Mouse (Mus musculus): ENCODE data around the gene Sall2. TPM values are rescaled to one million over a fixed set of nuclear protein-coding genes. Genes with fewer than 3 reads are reported as not detected.
"Not testable (repeated sequence)": the region's sequence is repeated elsewhere in the genome, so short reads cannot be mapped to it uniquely, and the experiment has no call there.

Gene Sall2
- total RNA-seq, 2 experiments from 2014 or later, result 17.0 to 20.1 TPM

DNA sequence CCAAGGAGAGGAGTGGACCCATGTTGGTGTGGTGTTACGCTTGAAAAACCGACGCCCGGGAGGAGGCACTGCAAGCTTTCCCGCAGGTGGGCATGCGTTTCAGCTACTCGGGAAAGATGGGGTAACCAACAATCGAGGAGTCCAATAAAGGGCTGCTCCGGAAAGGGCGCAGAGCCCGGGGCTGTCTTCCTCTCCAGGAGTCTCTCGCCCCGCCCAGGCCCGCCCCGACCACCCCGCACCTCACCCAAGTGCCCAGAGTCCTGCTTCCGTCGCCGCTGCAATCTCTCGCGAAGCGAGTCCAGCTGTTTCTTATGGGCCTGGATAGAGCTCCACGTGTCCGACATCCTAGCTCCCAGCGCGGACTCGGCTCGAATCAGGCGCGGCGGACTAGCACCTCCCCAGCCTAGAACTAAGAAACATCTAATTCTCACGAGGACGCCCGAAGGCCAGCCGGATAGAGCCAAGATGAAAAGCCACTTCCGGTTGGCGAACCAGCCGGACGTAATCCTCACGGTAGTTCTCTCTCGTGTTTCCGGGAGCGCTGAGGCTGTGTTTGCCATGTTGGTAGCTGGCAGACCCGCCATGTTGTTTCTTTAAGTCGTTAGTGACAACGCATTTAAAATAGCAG lies 23.8 kb downstream of the Sall2 start, which contains the start of gene Mettl3:
Mettl3 (minus strand) TSS at position 485 of the 628 bp plus-strand sequence.
- DNase-seq (ENCODE audit: low spot score in 2 of 2), result peak; percentile 64 to 75

GRCm38 (mm10) chr14:52303517-52303916 lies 25.0 kb downstream of the Sall2 start:
- DNase-seq (ENCODE audit: low spot score in 2 of 2), result not testable (repeated sequence)

DNA sequence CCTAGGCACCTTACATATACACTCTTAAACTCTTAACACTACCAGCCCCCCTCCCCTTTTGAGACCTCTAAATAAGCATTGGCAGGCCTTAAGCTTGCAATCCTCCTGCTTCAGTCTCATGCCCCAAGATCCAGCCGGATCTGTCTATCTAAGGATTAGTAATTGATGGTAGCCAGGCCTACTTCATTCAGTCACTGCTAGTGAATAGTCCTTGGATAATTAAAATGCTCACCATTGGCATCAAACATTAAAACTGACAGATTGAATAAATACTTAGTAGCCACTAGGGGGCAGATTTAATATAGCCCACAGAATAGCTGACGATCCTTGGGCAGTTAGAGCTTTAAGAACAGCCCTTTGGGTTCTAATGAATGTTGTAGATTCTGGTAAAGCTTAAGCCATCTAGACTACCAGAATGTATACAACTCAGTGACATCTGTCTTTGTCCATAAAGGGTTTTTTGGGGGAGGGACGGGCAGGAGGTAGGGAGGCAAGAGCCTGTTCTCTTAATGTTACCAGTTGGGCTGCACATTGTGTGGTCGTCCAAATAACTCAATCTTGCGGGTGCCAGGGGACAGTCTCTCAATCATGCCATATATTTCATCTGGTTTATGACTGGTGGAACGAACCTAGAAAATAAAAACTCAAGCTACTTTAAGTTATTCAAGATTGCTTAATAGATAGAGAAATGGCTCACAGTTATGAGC lies 32.9 kb downstream of the Sall2 start:
- DNase-seq (ENCODE audit: low spot score in 2 of 2), result no peak

DNA sequence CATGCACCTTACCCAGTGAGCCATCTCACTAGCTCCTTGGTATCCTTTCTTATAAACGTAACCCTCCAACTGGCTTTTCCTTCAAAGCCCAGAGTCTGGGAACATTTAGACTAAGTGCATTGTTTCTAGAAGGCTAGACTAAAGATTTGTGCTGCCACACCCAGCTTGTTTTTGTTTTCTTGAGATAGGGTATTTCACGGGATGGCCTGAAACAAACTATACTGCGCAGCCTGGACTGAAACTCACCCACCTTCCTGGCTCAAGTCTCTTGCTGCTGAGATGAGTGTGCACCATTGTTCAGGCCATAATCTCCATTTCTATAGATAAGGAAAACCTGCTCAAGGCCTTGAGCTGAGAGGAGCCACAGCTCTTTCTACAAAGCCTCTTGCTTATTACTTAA lies 44.4 kb downstream of the Sall2 start:
- DNase-seq (ENCODE audit: low spot score in 2 of 2), result no peak

DNA sequence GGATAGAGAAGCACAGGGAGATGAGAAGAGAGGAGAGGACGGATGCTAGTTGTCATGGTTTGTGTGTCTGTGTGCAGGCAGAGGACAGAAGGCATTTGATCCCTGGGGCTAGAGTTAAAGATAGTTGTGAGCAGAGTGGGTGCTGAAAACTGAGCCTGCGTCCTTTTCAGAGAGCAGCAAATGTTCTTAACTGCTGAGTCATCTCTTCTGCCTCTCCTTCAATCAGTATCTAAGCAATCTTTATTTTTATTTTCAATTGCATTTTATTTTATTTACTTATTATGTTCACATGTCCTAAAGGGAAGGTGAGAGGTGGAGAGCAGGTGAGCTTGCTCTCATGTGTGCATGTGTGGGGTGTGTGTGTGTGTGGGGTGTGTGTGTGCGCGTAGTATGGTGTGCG lies 44.9 kb downstream of the Sall2 start:
- no peak for DNase-seq (ENCODE audit: low spot score in 2 of 2)

GRCm38 (mm10) chr14:52279747-52280120 lies 48.8 kb downstream of the Sall2 start:
- no peak for DNase-seq (ENCODE audit: low spot score in 2 of 2)

GRCm38 (mm10) chr14:52278932-52279746 lies 49.4 kb downstream of the Sall2 start, which contains the start of the genes Tox4 and Rab2b:
Tox4 (plus strand) TSS chr14:52279146.
Rab2b (minus strand) TSS chr14:52279545.
- DNase-seq (ENCODE audit: low spot score in 2 of 2), result peak; percentile 91 to 98

DNA sequence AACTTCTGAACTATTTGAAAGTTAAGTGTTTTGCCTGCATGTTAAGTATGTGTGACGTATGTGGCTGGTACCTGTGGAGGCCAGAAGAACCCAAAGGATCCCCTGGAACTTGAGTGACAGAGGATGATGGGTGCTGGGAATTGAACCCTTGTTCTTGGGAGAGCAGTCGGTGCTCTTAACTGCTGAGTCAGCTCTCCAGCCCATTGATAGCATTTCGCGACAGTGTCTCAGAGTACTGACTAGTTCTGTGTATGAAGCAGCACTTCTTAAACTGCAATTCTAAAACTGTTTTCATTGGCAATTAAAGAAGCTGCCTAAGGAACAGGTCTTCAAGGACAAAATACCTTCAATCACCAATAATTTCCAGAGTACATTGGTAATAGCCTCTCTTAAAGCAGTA lies 51.4 kb downstream of the Sall2 start:
- no peak for DNase-seq (ENCODE audit: low spot score in 2 of 2)

GRCm38 (mm10) chr14:52272781-52273180 lies 55.8 kb downstream of the Sall2 start:
- DNase-seq (ENCODE audit: low spot score in 2 of 2), result no peak

Other genes with a start within 250 kb of the Sall2 start
- gene Hnrnpc, start 224.7 kb downstream of the Sall2 start, total RNA-seq (2021), result 100 to 1,000 TPM; 247 to 267 TPM
- 1 to 10 TPM in 1 of 2 experiments, under 1 TPM in 1; 0.37 to 1.6 TPM for gene Rpgrip1, start 218.1 kb downstream of the Sall2 start, total RNA-seq (2021)
- 10 to 100 TPM; 76.4 to 86.7 TPM for gene Supt16, start 131.3 kb downstream of the Sall2 start, total RNA-seq (2021)
- 100 to 1,000 TPM; 153 to 165 TPM for gene Chd8, start 71.0 kb downstream of the Sall2 start, total RNA-seq (2021)
- 10 to 100 TPM; 61.8 to 62.0 TPM for gene Tox4, start 49.6 kb downstream of the Sall2 start, total RNA-seq (2021)
- 10 to 100 TPM; 38.9 to 39.8 TPM for gene Rab2b, start 49.2 kb downstream of the Sall2 start, total RNA-seq (2021)
- gene Mettl3, start 23.6 kb downstream of the Sall2 start, total RNA-seq (2021), result 10 to 100 TPM; 32.0 to 41.9 TPM
- gene Olfr1513, start 27.6 kb upstream of the Sall2 start, total RNA-seq (2021), result not detected
- not detected for gene Olfr1512, start 50.4 kb upstream of the Sall2 start, total RNA-seq (2021)
- gene Olfr1511, start 68.6 kb upstream of the Sall2 start, total RNA-seq (2021), result not detected
- not detected for gene Olfr1510, start 85.6 kb upstream of the Sall2 start, total RNA-seq (2021)
- gene Olfr1509, start 114.2 kb upstream of the Sall2 start, total RNA-seq (2021), result not detected
- gene Olfr1508, start 138.7 kb upstream of the Sall2 start, total RNA-seq (2021), result not detected
- not detected for gene Olfr1507, start 167.0 kb upstream of the Sall2 start, total RNA-seq (2021)